ENCODE assay signal across 15 mouse cellular contexts in the genomic region with DNA sequence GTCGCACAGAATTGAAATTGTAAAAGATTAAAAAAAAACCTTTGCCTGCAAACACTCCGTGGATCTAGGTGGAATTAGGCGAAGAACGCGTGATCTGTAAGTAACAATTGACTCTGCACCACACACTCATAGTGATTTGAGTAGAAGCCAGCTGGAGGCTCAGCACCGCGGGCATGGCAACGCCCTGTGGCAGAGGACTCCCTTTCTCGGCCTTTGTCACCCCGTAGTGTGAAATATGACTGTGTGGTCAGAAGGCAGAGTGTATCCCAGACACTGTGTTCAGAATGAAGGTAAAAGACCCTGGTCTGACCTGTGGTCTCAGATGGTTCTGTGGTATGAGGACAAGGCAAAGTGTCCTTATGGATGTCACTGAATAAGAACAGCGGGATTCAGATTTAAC.
DNase-seq lines count a peak whose midpoint lies in the region; ATAC-seq and TF ChIP-seq lines count a peak whose summit lies in the region.
"Had no signal": no experiment of that assay in that cellular context is flagged by ENCODE, and none has a peak within 500 bp of the region (broad histone marks: within the 10 kb centered on the region; RNA-seq: fewer than 3 reads in every experiment).

No protein-coding gene starts in this region.

- DNase-seq in forebrain, postnatal 0 days, result no peak
- DNase-seq in forebrain, embryonic 10.5 days (ENCODE audit: extremely low spot score, low spot score), result no peak
- DNase-seq in adipocyte (ENCODE audit: low spot score), result no peak
- no peak for DNase-seq in gastrocnemius, postnatal 10 days
- DNase-seq: gastrocnemius, postnatal 14 days; heart, postnatal 36 days; lung, adult 18-20 months; thymus, adult 18-20 months had no signal

- ATAC-seq in forebrain, postnatal 0 days, result peak; percentile 13; the same call in 1 of the 2 replicates
- ATAC-seq in hindbrain, embryonic 12.5 days (ENCODE audit: low FRiP score), result peak; percentile 33; the same call in 1 of the 2 replicates
- ATAC-seq in hindbrain, embryonic 15.5 days (ENCODE audit: low FRiP score, low read depth), result peak; percentile 61; the same call in 1 of the 2 replicates
- peak; percentile 24; the same call in 1 of the 2 replicates for ATAC-seq in neural tube, embryonic 12.5 days (ENCODE audit: low FRiP score, low read depth)
- ATAC-seq: intestine, embryonic 15.5 days had no signal

- H3K4me2 ChIP-seq in forebrain, postnatal 0 days (ENCODE audit: low read depth), result no peak overlapping the region
- no peak overlapping the region for H3K4me2 ChIP-seq in hindbrain, embryonic 12.5 days (replicated peaks)
- peak overlapping the region; percentile 33 for H3K4me2 ChIP-seq in hindbrain, embryonic 15.5 days
- no peak overlapping the region for H3K4me2 ChIP-seq in neural tube, embryonic 12.5 days (replicated peaks)
- H3K4me2 ChIP-seq: embryonic facial prominence, embryonic 12.5 days; intestine, embryonic 15.5 days had no signal

- 81% methylated on average over 11 of the region's 11 CpGs for WGBS in forebrain, postnatal 0 days
- WGBS in forebrain, embryonic 10.5 days, result 84% methylated on average over 11 of the region's 11 CpGs
- 66% methylated on average over 11 of the region's 11 CpGs for WGBS in hindbrain, embryonic 12.5 days
- 57% methylated on average over 11 of the region's 11 CpGs for WGBS in hindbrain, embryonic 15.5 days
- 53% methylated on average over 11 of the region's 11 CpGs for WGBS in neural tube, embryonic 12.5 days

- H3K27me3 ChIP-seq in forebrain, postnatal 0 days (ENCODE audit: insufficient read depth, low read length), result no peaks in the 10 kb centered on the region
- no peaks in the 10 kb centered on the region for H3K27me3 ChIP-seq in forebrain, embryonic 10.5 days (ENCODE audit: poor library complexity, severe bottlenecking)
- no peaks in the 10 kb centered on the region for H3K27me3 ChIP-seq in hindbrain, embryonic 12.5 days
- no peaks in the 10 kb centered on the region for H3K27me3 ChIP-seq in hindbrain, embryonic 15.5 days
- H3K27me3 ChIP-seq in neural tube, embryonic 12.5 days (replicated peaks), result no peaks in the 10 kb centered on the region
- H3K27me3 ChIP-seq: embryonic facial prominence, embryonic 12.5 days; intestine, embryonic 15.5 days had no signal

- H3K9ac ChIP-seq in forebrain, postnatal 0 days, result no peak overlapping the region
- no peak overlapping the region for H3K9ac ChIP-seq in hindbrain, embryonic 12.5 days
- H3K9ac ChIP-seq in hindbrain, embryonic 15.5 days, result no peak overlapping the region
- no peak overlapping the region for H3K9ac ChIP-seq in neural tube, embryonic 12.5 days
- H3K9ac ChIP-seq: embryonic facial prominence, embryonic 12.5 days; intestine, embryonic 15.5 days had no signal

- no peak overlapping the region for H3K27ac ChIP-seq in forebrain, postnatal 0 days (ENCODE audit: low read depth, low read length)
- H3K27ac ChIP-seq in forebrain, embryonic 10.5 days, result no peak overlapping the region
- no peak overlapping the region for H3K27ac ChIP-seq in hindbrain, embryonic 12.5 days
- no peak overlapping the region for H3K27ac ChIP-seq in hindbrain, embryonic 15.5 days (replicated peaks)
- no peak overlapping the region for H3K27ac ChIP-seq in neural tube, embryonic 12.5 days
- H3K27ac ChIP-seq: embryonic facial prominence, embryonic 12.5 days; intestine, embryonic 15.5 days; limb, embryonic 10.5 days had no signal

- H3K4me1 ChIP-seq in forebrain, postnatal 0 days (ENCODE audit: insufficient read depth), result no peaks in the 10 kb centered on the region
- no peaks in the 10 kb centered on the region for H3K4me1 ChIP-seq in forebrain, embryonic 10.5 days
- no peaks in the 10 kb centered on the region for H3K4me1 ChIP-seq in hindbrain, embryonic 12.5 days
- H3K4me1 ChIP-seq in hindbrain, embryonic 15.5 days (replicated peaks), result no peaks in the 10 kb centered on the region
- H3K4me1 ChIP-seq in neural tube, embryonic 12.5 days, result no peaks in the 10 kb centered on the region
- H3K4me1 ChIP-seq: embryonic facial prominence, embryonic 12.5 days; intestine, embryonic 15.5 days had no signal

- H3K9me3 ChIP-seq in forebrain, postnatal 0 days (ENCODE audit: low read length), result no peaks in the 10 kb centered on the region
- no peaks in the 10 kb centered on the region for H3K9me3 ChIP-seq in forebrain, embryonic 10.5 days
- no peaks in the 10 kb centered on the region for H3K9me3 ChIP-seq in hindbrain, embryonic 12.5 days (replicated peaks)
- H3K9me3 ChIP-seq in hindbrain, embryonic 15.5 days, result no peaks in the 10 kb centered on the region
- no peaks in the 10 kb centered on the region for H3K9me3 ChIP-seq in neural tube, embryonic 12.5 days
- H3K9me3 ChIP-seq: embryonic facial prominence, embryonic 12.5 days; intestine, embryonic 15.5 days; limb, embryonic 10.5 days had no signal

- TF ChIP-seq CTCF in forebrain, postnatal 0 days (IDR thresholded peaks at IDR 0.05; ENCODE audit: low read depth), result no peak

- no peak overlapping the region for H3K4me3 ChIP-seq in forebrain, postnatal 0 days (ENCODE audit: low read depth, low read length)
- no peak overlapping the region for H3K4me3 ChIP-seq in forebrain, embryonic 10.5 days
- H3K4me3 ChIP-seq in hindbrain, embryonic 12.5 days, result no peak overlapping the region
- H3K4me3 ChIP-seq in hindbrain, embryonic 15.5 days, result no peak overlapping the region
- H3K4me3 ChIP-seq in neural tube, embryonic 12.5 days, result no peak overlapping the region
- H3K4me3 ChIP-seq: embryonic facial prominence, embryonic 12.5 days; erythroblast, embryonic 14.5 days; intestine, embryonic 15.5 days; limb, embryonic 10.5 days had no signal

- H3K36me3 ChIP-seq in forebrain, postnatal 0 days (ENCODE audit: insufficient read depth), result no peaks in the 10 kb centered on the region
- no peaks in the 10 kb centered on the region for H3K36me3 ChIP-seq in forebrain, embryonic 10.5 days (replicated peaks)
- no peaks in the 10 kb centered on the region for H3K36me3 ChIP-seq in hindbrain, embryonic 12.5 days
- no peaks in the 10 kb centered on the region for H3K36me3 ChIP-seq in hindbrain, embryonic 15.5 days
- H3K36me3 ChIP-seq in neural tube, embryonic 12.5 days, result no peaks in the 10 kb centered on the region
- H3K36me3 ChIP-seq: embryonic facial prominence, embryonic 12.5 days; intestine, embryonic 15.5 days; limb, embryonic 10.5 days had no signal
